Mouse (Mus musculus): ENCODE results near the gene Mtf2. TPM values are rescaled to one million over a fixed set of nuclear protein-coding genes. Genes with fewer than 3 reads are reported as not detected.
"Not testable (repeated sequence)": the region's sequence is repeated elsewhere in the genome, so short reads cannot be mapped to it uniquely, and the experiment has no call there.

Mtf2 gene
- polyA plus RNA-seq, 1 experiment from 2014 or later: 138 TPM

DNA sequence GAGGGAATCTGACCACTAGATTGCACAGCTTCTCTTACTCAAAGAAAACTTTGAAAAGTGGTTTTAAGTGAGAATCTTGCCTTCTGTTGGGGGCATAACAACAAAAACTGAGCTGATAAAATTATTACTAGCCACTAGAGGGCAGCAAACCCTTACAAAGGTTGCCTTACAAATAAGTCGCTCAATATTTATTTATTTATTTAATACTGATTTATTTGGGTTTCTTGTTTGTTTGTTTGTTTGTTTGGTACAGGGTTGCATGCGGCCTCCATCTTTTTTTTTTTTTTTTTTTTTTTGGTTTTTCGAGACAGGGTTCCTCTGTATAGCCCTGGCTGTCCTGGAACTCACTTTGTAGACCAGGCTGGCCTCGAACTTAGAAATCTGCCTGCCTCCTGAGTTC lies 31.3 kb upstream of the Mtf2 start:
- H3K4me2 ChIP-seq (ENCODE audit: low read depth, low read length, severe bottlenecking): no peak overlapping the region
- no peaks in the 10 kb centered on the region for H3K4me1 ChIP-seq (replicated peaks; ENCODE audit: control insufficient read depth, insufficient read depth, low read length)
- WGBS: 31% methylated on average over 4 of the region's 4 CpGs
- DNase-seq (ENCODE audit: low spot score) (no peak), ATAC-seq (replicated peaks; ENCODE audit: low FRiP score) (0 out of 2 replicates have a peak, but pooled peaks have one; percentile 21)
- no peak overlapping the region for H3K27ac ChIP-seq (ENCODE audit: low read depth, low read length)
- H3K9me3 ChIP-seq (ENCODE audit: control insufficient read depth, low read length): no peaks in the 10 kb centered on the region
- H3K4me3 ChIP-seq (ENCODE audit: low read depth, low read length): no peak overlapping the region
- H3K36me3 ChIP-seq (ENCODE audit: control insufficient read depth, insufficient read depth, low read length): no peaks in the 10 kb centered on the region
- H3K27me3 ChIP-seq (ENCODE audit: control insufficient read depth, insufficient read depth, low read length): no peaks in the 10 kb centered on the region
- no peak overlapping the region for H3K9ac ChIP-seq (ENCODE audit: low read length)

DNA sequence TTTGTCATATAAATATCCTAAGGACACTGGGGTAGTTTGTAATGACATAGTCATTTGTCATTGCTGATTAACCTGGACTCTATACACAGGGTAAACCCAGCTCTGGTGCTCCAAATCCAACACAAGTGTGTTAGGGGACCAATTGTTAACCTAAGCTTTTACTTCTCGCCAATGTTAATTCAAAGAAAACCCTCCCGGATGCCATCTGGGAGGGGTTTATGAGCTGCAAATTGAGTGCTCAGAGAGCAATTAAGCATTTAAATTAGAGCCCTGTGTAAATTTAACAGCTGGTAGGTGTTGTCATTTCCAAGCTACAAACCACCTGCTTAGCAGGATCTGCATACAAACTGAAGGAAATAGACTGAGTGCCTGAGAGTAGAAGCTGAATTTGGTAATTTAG lies 30.0 kb upstream of the Mtf2 start:
- Histone ChIP-seq H3K9me3 (ENCODE audit: control insufficient read depth, low read length) (no peaks in the 10 kb centered on the region), H3K4me3 (ENCODE audit: low read depth, low read length) (no peak overlapping the region), H3K27ac (ENCODE audit: low read depth, low read length) (no peak overlapping the region), H3K4me2 (ENCODE audit: low read depth, low read length, severe bottlenecking) (no peak overlapping the region), H3K9ac (ENCODE audit: low read length) (no peak overlapping the region), H3K27me3 (ENCODE audit: control insufficient read depth, insufficient read depth, low read length) (no peaks in the 10 kb centered on the region), H3K4me1 (replicated peaks; ENCODE audit: control insufficient read depth, insufficient read depth, low read length) (no peaks in the 10 kb centered on the region), H3K36me3 (ENCODE audit: control insufficient read depth, insufficient read depth, low read length) (no peaks in the 10 kb centered on the region)
- ATAC-seq (replicated peaks; ENCODE audit: low FRiP score): no peak
- DNase-seq (ENCODE audit: low spot score): no peak
- WGBS: 40% methylated on average over 2 of the region's 2 CpGs

DNA sequence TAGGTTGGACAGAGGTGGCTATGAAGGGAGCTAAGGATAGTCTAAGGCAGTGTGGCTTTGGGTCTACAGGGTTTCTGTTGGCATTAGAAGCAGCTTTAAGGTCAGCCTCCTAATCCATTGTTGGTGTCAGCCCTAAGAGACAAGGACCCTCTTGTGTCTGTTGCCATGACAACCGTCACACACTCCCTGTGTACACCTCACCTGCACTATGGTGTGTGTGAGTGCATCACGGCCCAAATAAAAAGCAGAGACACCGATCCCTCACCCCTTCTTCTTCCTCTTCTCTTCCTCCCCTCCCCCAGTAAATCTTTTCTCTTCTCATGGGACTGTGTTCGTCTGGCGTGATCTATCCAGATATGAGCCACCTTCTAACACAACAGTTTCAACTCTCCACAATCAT lies 23.4 kb upstream of the Mtf2 start:
- no peak overlapping the region for H3K4me2 ChIP-seq (ENCODE audit: low read depth, low read length, severe bottlenecking)
- WGBS: 87% methylated on average over 5 of the region's 5 CpGs
- no peak overlapping the region for H3K27ac ChIP-seq (ENCODE audit: low read depth, low read length)
- no peak for DNase-seq (ENCODE audit: low spot score)
- H3K9ac ChIP-seq (ENCODE audit: low read length): no peak overlapping the region
- H3K9me3 ChIP-seq (ENCODE audit: control insufficient read depth, low read length): no peaks in the 10 kb centered on the region
- no peak for ATAC-seq (replicated peaks; ENCODE audit: low FRiP score)
- no peaks in the 10 kb centered on the region for H3K36me3 ChIP-seq (ENCODE audit: control insufficient read depth, insufficient read depth, low read length)
- H3K27me3 ChIP-seq (ENCODE audit: control insufficient read depth, insufficient read depth, low read length): no peaks in the 10 kb centered on the region
- no peak overlapping the region for H3K4me3 ChIP-seq (ENCODE audit: low read depth, low read length)
- H3K4me1 ChIP-seq (replicated peaks; ENCODE audit: control insufficient read depth, insufficient read depth, low read length): no peaks in the 10 kb centered on the region

DNA sequence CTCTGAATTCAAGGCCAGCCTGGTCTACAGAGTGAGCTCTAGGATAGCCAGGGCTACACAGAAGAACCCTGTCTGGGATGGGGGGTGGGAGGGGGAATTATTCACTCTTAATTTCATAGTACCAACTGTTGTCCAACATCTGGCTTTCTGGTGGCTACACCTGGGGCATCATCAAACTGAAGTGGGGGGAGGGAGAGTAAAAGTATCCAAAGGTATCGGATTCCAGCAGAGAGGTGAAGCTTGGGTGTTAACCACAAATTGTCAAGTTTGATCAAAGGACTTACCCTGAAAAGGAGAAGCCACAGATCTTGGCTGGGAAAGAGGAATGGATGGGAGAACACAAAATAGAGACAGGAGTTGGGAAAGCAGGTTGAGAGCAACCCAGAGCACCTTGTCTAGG lies 21.6 kb upstream of the Mtf2 start:
- WGBS: 86% methylated on average over 1 of the region's 1 CpGs
- H3K27ac ChIP-seq (ENCODE audit: low read depth, low read length): no peak overlapping the region
- no peaks in the 10 kb centered on the region for H3K4me1 ChIP-seq (replicated peaks; ENCODE audit: control insufficient read depth, insufficient read depth, low read length)
- H3K9me3 ChIP-seq (ENCODE audit: control insufficient read depth, low read length): no peaks in the 10 kb centered on the region
- no peak overlapping the region for H3K4me2 ChIP-seq (ENCODE audit: low read depth, low read length, severe bottlenecking)
- no peaks in the 10 kb centered on the region for H3K36me3 ChIP-seq (ENCODE audit: control insufficient read depth, insufficient read depth, low read length)
- H3K4me3 ChIP-seq (ENCODE audit: low read depth, low read length): no peak overlapping the region
- DNase-seq (ENCODE audit: low spot score): no peak
- ATAC-seq (replicated peaks; ENCODE audit: low FRiP score): no peak
- H3K9ac ChIP-seq (ENCODE audit: low read length): no peak overlapping the region
- no peaks in the 10 kb centered on the region for H3K27me3 ChIP-seq (ENCODE audit: control insufficient read depth, insufficient read depth, low read length)

DNA sequence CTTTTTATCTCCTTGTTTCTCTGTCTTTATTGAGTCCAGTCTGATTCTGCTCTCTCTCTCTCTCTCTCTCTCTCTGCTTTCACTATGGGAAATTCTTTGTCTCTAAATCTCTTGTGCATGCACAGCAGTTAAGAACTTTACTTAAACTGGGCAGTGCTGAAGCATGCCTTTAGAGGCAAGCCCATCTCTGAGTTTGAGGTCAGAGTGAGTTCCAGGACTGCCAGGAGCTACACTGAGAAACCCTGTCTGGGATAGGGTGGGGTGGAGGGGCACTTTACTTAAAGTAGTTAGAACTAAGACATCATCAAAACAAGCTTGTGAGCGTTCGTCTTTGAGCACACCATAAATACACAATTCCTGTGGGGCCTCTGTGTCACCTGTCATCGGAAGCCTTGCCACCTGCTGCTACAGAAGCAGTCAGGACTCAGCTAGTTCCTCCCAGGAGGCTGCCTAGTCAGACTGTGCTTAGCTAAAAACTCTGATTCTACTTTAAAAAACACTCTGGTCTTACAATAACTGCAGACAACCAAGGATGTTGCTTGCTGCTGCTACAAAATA lies 15.7 kb upstream of the Mtf2 start:
- H3K4me2 ChIP-seq (ENCODE audit: low read depth, low read length, severe bottlenecking): no peak overlapping the region
- WGBS: 6% methylated on average over 3 of the region's 3 CpGs
- H3K27me3 ChIP-seq (ENCODE audit: control insufficient read depth, insufficient read depth, low read length): 0 out of 2 replicates have a peak, but pooled peaks cover 2% of the 10 kb centered on the region
- no peak overlapping the region for H3K4me3 ChIP-seq (ENCODE audit: low read depth, low read length)
- H3K9ac ChIP-seq (ENCODE audit: low read length): no peak overlapping the region
- ATAC-seq (replicated peaks; ENCODE audit: low FRiP score) (no peak), DNase-seq (ENCODE audit: low spot score) (no peak)
- H3K27ac ChIP-seq (ENCODE audit: low read depth, low read length): no peak overlapping the region
- H3K9me3 ChIP-seq (ENCODE audit: control insufficient read depth, low read length): no peaks in the 10 kb centered on the region
- no peaks in the 10 kb centered on the region for H3K36me3 ChIP-seq (ENCODE audit: control insufficient read depth, insufficient read depth, low read length)
- H3K4me1 ChIP-seq (replicated peaks; ENCODE audit: control insufficient read depth, insufficient read depth, low read length): no peaks in the 10 kb centered on the region

DNA sequence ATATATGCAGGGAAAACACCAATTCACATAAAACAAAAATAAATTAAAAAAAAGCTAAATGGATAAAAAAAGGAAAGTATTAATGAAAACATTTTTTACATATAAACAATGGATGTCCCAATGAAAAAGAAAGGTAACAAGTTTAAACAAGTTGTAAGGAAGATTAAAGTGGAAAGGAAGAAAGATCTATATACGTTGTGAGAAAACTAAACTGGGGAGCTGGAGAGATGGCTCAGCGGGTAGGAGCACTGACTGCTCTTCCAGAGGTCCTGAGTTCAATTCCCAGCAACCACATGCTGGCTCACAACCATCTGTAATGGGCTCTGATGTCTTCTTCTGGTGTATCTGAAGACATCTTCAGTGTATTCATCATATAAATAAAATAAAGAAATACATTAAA lies 14.4 kb upstream of the Mtf2 start:
- no peaks in the 10 kb centered on the region for H3K36me3 ChIP-seq (ENCODE audit: control insufficient read depth, insufficient read depth, low read length)
- H3K9ac ChIP-seq (ENCODE audit: low read length): no peak overlapping the region
- no peak overlapping the region for H3K4me2 ChIP-seq (ENCODE audit: low read depth, low read length, severe bottlenecking)
- no peaks in the 10 kb centered on the region for H3K9me3 ChIP-seq (ENCODE audit: control insufficient read depth, low read length)
- H3K27ac ChIP-seq (ENCODE audit: low read depth, low read length): no peak overlapping the region
- ATAC-seq (replicated peaks; ENCODE audit: low FRiP score) (no peak), DNase-seq (ENCODE audit: low spot score) (no peak)
- H3K4me1 ChIP-seq (replicated peaks; ENCODE audit: control insufficient read depth, insufficient read depth, low read length): no peaks in the 10 kb centered on the region
- no peak overlapping the region for H3K4me3 ChIP-seq (ENCODE audit: low read depth, low read length)
- WGBS: 81% methylated on average over 2 of the region's 2 CpGs
- 0 out of 2 replicates have a peak, but pooled peaks cover 2% of the 10 kb centered on the region for H3K27me3 ChIP-seq (ENCODE audit: control insufficient read depth, insufficient read depth, low read length)

DNA sequence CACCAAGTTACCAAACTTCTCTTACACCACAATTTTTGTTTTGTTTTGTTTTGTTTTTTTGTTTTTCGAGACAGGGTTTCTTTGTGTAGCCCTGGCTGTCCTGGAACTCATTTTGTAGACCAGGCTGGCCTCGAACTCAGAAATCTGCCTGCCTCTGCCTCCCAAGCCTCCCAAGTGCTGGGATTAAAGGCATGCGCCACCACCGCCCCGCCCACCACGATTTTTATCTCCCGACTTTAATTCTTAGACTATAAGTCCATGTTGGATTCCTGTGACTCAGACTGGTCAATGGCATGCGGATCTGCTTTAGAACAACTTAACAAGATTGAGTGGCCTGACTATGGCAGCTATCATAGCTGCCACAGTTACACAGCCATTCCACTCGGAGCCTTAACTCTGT lies 13.7 kb upstream of the Mtf2 start:
- not testable (repeated sequence) for H3K9me3 ChIP-seq (ENCODE audit: control insufficient read depth, low read length); ATAC-seq (replicated peaks; ENCODE audit: low FRiP score); H3K4me2 ChIP-seq (ENCODE audit: low read depth, low read length, severe bottlenecking); H3K4me3 ChIP-seq (ENCODE audit: low read depth, low read length); H3K36me3 ChIP-seq (ENCODE audit: control insufficient read depth, insufficient read depth, low read length); H3K9ac ChIP-seq (ENCODE audit: low read length); DNase-seq (ENCODE audit: low spot score); H3K4me1 ChIP-seq (replicated peaks; ENCODE audit: control insufficient read depth, insufficient read depth, low read length); H3K27ac ChIP-seq (ENCODE audit: low read depth, low read length); H3K27me3 ChIP-seq (ENCODE audit: control insufficient read depth, insufficient read depth, low read length)
- 95% methylated on average over 9 of the region's 9 CpGs for WGBS

DNA sequence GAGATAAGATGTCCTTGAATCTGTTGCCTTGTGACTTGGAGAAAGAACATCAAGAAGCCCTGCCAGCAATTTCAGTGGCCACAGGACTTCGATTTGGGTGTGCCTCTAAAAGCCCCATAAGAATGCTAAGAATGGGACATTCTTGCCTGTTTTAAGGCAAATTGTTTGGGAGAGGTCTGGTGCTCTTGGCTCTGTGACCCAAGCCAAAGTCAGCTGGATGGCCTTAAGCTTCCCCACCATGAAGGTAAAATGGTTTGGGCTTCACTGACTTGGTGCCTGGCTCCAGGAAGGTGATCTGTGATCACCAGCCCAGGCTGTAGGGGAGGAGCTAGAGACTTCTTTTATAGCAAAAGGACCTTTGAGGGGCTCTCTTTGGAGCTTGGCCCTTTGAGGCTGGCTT lies 13.3 kb upstream of the Mtf2 start:
- no peaks in the 10 kb centered on the region for H3K9me3 ChIP-seq (ENCODE audit: control insufficient read depth, low read length)
- no peak overlapping the region for H3K4me2 ChIP-seq (ENCODE audit: low read depth, low read length, severe bottlenecking)
- no peaks in the 10 kb centered on the region for H3K4me1 ChIP-seq (replicated peaks; ENCODE audit: control insufficient read depth, insufficient read depth, low read length)
- no peak overlapping the region for H3K9ac ChIP-seq (ENCODE audit: low read length)
- no peaks in the 10 kb centered on the region for H3K36me3 ChIP-seq (ENCODE audit: control insufficient read depth, insufficient read depth, low read length)
- 93% methylated on average over 1 of the region's 1 CpGs for WGBS
- H3K4me3 ChIP-seq (ENCODE audit: low read depth, low read length): no peak overlapping the region
- no peak overlapping the region for H3K27ac ChIP-seq (ENCODE audit: low read depth, low read length)
- 0 out of 2 replicates have a peak, but pooled peaks cover 2% of the 10 kb centered on the region for H3K27me3 ChIP-seq (ENCODE audit: control insufficient read depth, insufficient read depth, low read length)
- ATAC-seq (replicated peaks; ENCODE audit: low FRiP score) (no peak), DNase-seq (ENCODE audit: low spot score) (no peak)

DNA sequence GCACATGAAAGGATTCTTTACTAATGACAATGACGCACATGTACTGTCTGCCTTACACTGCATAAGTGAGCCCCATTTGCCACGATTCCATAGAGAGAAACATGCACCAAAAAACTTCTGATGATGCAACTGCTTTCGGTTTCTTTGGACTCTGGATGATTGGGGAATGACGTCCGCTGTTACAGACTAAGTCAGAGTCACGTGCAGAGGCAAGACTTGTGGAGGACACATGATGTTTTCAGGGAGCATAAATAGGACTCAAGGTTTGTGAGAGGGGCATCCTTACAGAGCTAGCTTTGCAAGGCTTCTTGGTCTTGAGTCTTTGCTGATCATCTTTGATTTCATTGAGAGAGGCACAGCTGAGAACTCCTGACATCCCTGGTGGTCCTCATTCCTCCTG lies 11.9 kb upstream of the Mtf2 start:
- no peak for DNase-seq (ENCODE audit: low spot score)
- H3K9ac ChIP-seq (ENCODE audit: low read length): no peak overlapping the region

More for the DNA sequence above, 11.9 kb upstream of the Mtf2 start:
- ATAC-seq (replicated peaks; ENCODE audit: low FRiP score): no peak
- Histone ChIP-seq H3K4me1 (replicated peaks; ENCODE audit: control insufficient read depth, insufficient read depth, low read length) (no peaks in the 10 kb centered on the region), H3K4me3 (ENCODE audit: low read depth, low read length) (no peak overlapping the region), H3K27ac (ENCODE audit: low read depth, low read length) (no peak overlapping the region), H3K36me3 (ENCODE audit: control insufficient read depth, insufficient read depth, low read length) (no peaks in the 10 kb centered on the region), H3K4me2 (ENCODE audit: low read depth, low read length, severe bottlenecking) (no peak overlapping the region), H3K27me3 (ENCODE audit: control insufficient read depth, insufficient read depth, low read length) (0 out of 2 replicates have a peak, but pooled peaks cover 2% of the 10 kb centered on the region), H3K9me3 (ENCODE audit: control insufficient read depth, low read length) (no peaks in the 10 kb centered on the region)
- 89% methylated on average over 6 of the region's 6 CpGs for WGBS
